Mouse (Mus musculus): ENCODE results near the gene Fstl4. TPM values are rescaled to one million over a fixed set of nuclear protein-coding genes. Genes with fewer than 3 reads are reported as not detected.

Gene Fstl4
- polyA plus RNA-seq, 1 experiment from 2014 or later: not detected

DNA sequence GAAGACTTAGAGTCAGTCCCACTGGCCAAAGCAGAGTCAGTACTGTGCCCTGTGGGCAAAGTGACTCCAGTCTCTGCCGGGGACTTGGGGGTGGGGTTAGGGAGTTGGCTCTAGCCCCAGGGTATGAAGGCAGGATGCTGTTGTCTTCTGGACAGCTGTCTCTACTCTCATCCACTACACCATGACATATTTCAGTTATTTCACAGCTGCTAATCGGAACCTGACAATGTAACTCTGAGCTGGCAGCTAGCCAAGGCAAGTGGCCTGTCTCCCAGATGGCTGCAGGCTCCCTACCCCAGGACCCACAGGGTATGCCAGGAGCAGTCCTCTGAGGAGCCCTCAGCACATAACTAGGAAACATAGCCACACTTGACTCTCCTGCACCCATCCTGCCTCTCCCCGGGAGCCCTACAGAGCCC, 334.4 kb downstream of the Fstl4 start:
- H3K27me3 ChIP-seq (ENCODE audit: insufficient read depth, low read length): no peaks in the 10 kb centered on the region
- ATAC-seq (no peak), DNase-seq (no peak)
- no peak overlapping the region for H3K9ac ChIP-seq (replicated peaks)
- TF ChIP-seq CTCF (IDR thresholded peaks at IDR 0.05; ENCODE audit: low read depth) (no peak), EP300 (IDR thresholded peaks at IDR 0.05; ENCODE audit: low read depth) (no peak)
- no peaks in the 10 kb centered on the region for H3K36me3 ChIP-seq (replicated peaks; ENCODE audit: insufficient read depth, low read length)
- no peaks in the 10 kb centered on the region for H3K9me3 ChIP-seq (ENCODE audit: low read length)
- H3K4me1 ChIP-seq (ENCODE audit: insufficient read depth): no peaks in the 10 kb centered on the region
- 75% methylated on average over 3 of the region's 3 CpGs for WGBS (ENCODE audit: insufficient replicate concordance)
- H3K4me3 ChIP-seq (ENCODE audit: low read depth, low read length): no peak overlapping the region
- no peak overlapping the region for H3K4me2 ChIP-seq (ENCODE audit: low read depth, low read length)
- no peak overlapping the region for H3K27ac ChIP-seq (ENCODE audit: low read depth)

DNA sequence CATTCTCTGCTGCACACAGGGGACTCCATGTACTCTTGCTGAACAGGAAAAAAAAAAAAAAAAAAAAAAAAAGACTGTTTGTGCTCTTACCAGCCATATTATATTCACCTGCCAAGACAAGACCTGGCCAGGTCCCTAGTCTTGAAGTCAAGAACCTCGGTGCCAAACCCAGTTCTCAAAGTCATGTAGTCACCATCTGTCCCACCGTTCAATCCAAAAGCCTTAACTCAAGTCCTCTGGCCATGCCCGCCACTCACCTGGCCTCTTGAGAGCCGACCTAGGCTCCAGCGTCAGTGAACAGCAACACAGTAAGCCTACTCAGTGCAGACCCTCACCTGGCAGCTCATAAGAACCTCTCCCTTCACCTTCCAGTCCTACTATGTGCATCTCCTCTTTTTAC, 334.9 kb downstream of the Fstl4 start:
- Histone ChIP-seq H3K27me3 (ENCODE audit: insufficient read depth, low read length) (no peaks in the 10 kb centered on the region), H3K27ac (ENCODE audit: low read depth) (no peak overlapping the region), H3K4me2 (ENCODE audit: low read depth, low read length) (no peak overlapping the region), H3K4me3 (ENCODE audit: low read depth, low read length) (no peak overlapping the region), H3K36me3 (replicated peaks; ENCODE audit: insufficient read depth, low read length) (no peaks in the 10 kb centered on the region), H3K9ac (replicated peaks) (no peak overlapping the region), H3K4me1 (ENCODE audit: insufficient read depth) (no peaks in the 10 kb centered on the region), H3K9me3 (ENCODE audit: low read length) (no peaks in the 10 kb centered on the region)
- DNase-seq (no peak), ATAC-seq (no peak)
- 80% methylated on average over 5 of the region's 5 CpGs for WGBS (ENCODE audit: insufficient replicate concordance)
- no peak for TF ChIP-seq CTCF (IDR thresholded peaks at IDR 0.05; ENCODE audit: low read depth)

DNA sequence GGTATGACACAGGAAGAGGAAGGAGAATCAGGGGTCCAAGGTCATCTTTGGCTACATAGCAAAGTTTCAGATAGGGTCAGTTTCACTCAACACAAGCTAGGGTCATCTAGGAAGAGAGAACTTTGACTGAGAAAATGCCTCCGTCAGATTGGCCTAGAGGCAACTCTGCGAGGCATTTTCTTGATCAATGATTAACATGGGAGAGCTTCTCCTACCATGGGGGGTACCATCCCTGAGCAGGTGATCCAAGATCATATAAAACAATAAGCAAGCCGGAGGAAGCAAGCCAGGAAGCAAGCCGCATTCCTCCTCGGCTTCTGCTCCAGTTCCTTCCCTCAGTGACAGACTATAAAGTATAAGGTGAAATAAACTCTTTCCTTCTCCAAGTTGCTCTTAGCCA, 337.3 kb downstream of the Fstl4 start:
- Histone ChIP-seq H3K9ac (replicated peaks) (no peak overlapping the region), H3K36me3 (replicated peaks; ENCODE audit: insufficient read depth, low read length) (no peaks in the 10 kb centered on the region), H3K4me3 (ENCODE audit: low read depth, low read length) (no peak overlapping the region), H3K9me3 (ENCODE audit: low read length) (no peaks in the 10 kb centered on the region), H3K4me1 (ENCODE audit: insufficient read depth) (no peaks in the 10 kb centered on the region), H3K27me3 (ENCODE audit: insufficient read depth, low read length) (no peaks in the 10 kb centered on the region), H3K4me2 (ENCODE audit: low read depth, low read length) (no peak overlapping the region), H3K27ac (ENCODE audit: low read depth) (no peak overlapping the region)
- ATAC-seq (no peak), DNase-seq (no peak)
- no peak for TF ChIP-seq EP300 (IDR thresholded peaks at IDR 0.05; ENCODE audit: low read depth)
- TF ChIP-seq CTCF (IDR thresholded peaks at IDR 0.05; ENCODE audit: low read depth): no peak
- WGBS (ENCODE audit: insufficient replicate concordance): 72% methylated on average over 5 of the region's 5 CpGs

DNA sequence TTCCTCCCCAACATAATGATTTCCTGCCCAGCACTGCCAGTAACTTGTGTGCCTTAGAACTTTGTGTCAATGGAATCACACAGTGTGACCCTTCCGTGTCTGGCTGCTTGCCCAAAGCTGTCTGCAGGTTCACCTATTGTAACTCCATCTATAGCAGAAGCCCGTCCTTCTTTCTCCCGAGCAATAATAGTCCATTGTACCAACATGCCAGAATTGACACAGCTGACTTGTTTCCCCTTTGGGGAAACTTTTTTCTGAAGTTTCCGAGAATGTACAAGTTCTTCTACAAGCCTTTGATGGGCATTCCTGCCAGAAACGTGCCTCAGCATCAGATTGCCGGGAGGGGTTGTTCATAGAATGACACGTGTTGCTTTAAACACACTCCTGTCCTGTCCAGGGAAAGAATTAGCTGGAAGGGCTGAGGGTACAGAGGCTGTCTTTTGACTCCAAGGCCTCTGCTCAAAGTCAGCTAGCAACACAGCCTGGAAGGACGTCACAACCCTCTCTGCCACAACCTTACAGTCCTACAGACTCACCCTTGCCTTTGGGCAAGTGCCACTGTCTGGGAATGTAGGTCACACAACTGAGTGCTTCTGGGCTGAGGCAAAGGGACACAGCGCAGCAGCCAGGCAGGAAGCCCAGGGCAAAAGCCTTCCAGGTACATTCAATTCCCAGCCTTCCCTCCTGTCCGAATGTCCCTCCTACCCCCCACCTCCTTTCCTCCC, 339.3 kb downstream of the Fstl4 start:
- WGBS (ENCODE audit: insufficient replicate concordance): 66% methylated on average over 10 of the region's 10 CpGs
- DNase-seq: no peak
- H3K36me3 ChIP-seq (replicated peaks; ENCODE audit: insufficient read depth, low read length): no peaks in the 10 kb centered on the region

DNA sequence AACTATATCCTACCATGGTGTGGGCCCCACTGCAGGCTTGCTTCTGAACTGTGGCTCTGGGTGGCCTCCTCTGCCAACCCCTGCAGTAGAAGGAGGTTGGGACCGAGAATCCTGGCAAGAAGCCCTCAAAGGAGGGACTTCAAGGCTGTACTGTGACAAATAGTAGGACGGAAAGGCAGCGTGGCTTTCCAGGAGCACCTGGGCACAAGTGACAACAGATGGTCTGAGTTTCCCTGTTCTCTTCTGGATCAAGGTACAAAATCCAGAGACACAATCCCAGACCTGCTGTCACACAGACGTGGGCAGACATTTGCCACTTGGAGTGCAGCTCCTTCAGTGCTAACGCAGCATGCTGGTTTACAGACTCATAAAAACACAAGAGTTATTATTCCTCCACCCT, 343.3 kb downstream of the Fstl4 start:
- Histone ChIP-seq H3K9ac (replicated peaks) (no peak overlapping the region), H3K9me3 (ENCODE audit: low read length) (no peaks in the 10 kb centered on the region), H3K27me3 (ENCODE audit: insufficient read depth, low read length) (no peaks in the 10 kb centered on the region), H3K4me2 (ENCODE audit: low read depth, low read length) (no peak overlapping the region), H3K4me3 (ENCODE audit: low read depth, low read length) (no peak overlapping the region), H3K36me3 (replicated peaks; ENCODE audit: insufficient read depth, low read length) (no peaks in the 10 kb centered on the region), H3K27ac (ENCODE audit: low read depth) (no peak overlapping the region), H3K4me1 (ENCODE audit: insufficient read depth) (no peaks in the 10 kb centered on the region)
- ATAC-seq: no peak
- DNase-seq: no peak
- no peak for TF ChIP-seq CTCF (IDR thresholded peaks at IDR 0.05; ENCODE audit: low read depth)
- no peak for TF ChIP-seq EP300 (IDR thresholded peaks at IDR 0.05; ENCODE audit: low read depth)
- WGBS (ENCODE audit: insufficient replicate concordance): 76% methylated on average over 5 of the region's 5 CpGs

More for the DNA sequence above, 339.3 kb downstream of the Fstl4 start:
- Histone ChIP-seq H3K9ac (replicated peaks) (no peak overlapping the region), H3K9me3 (ENCODE audit: low read length) (no peaks in the 10 kb centered on the region), H3K27me3 (ENCODE audit: insufficient read depth, low read length) (no peaks in the 10 kb centered on the region), H3K4me2 (ENCODE audit: low read depth, low read length) (no peak overlapping the region), H3K27ac (ENCODE audit: low read depth) (no peak overlapping the region), H3K4me1 (ENCODE audit: insufficient read depth) (no peaks in the 10 kb centered on the region), H3K4me3 (ENCODE audit: low read depth, low read length) (no peak overlapping the region)
- no peak for ATAC-seq
- TF ChIP-seq EP300 (IDR thresholded peaks at IDR 0.05; ENCODE audit: low read depth) (no peak), CTCF (IDR thresholded peaks at IDR 0.05; ENCODE audit: low read depth) (no peak)

DNA sequence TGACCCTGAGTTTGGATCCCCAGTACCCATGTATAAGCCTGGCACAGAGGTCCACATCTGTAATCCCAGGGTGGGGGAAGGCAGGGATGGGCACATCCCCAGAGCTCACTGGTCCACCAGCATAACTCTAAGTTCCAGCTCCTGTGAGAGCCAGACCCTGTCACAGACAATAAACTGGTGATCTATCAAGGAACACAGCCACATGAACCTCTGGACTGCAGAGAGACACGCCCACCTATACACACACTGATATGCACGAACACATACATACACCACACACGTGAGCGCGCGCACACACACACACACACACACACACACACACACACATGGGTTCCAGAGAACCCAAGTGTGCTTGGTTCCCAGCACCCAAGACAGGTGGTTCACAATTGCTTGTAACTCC, 344.4 kb downstream of the Fstl4 start:
- ATAC-seq: no peak
- Histone ChIP-seq H3K4me3 (ENCODE audit: low read depth, low read length) (no peak overlapping the region), H3K4me2 (ENCODE audit: low read depth, low read length) (no peak overlapping the region), H3K36me3 (replicated peaks; ENCODE audit: insufficient read depth, low read length) (no peaks in the 10 kb centered on the region), H3K27me3 (ENCODE audit: insufficient read depth, low read length) (no peaks in the 10 kb centered on the region), H3K27ac (ENCODE audit: low read depth) (no peak overlapping the region), H3K9me3 (ENCODE audit: low read length) (no peaks in the 10 kb centered on the region), H3K9ac (replicated peaks) (no peak overlapping the region), H3K4me1 (ENCODE audit: insufficient read depth) (no peaks in the 10 kb centered on the region)
- no peak for TF ChIP-seq CTCF (IDR thresholded peaks at IDR 0.05; ENCODE audit: low read depth)
- no peak for TF ChIP-seq EP300 (IDR thresholded peaks at IDR 0.05; ENCODE audit: low read depth)
- 74% methylated on average over 6 of the region's 6 CpGs for WGBS (ENCODE audit: insufficient replicate concordance)
- DNase-seq: no peak

Measured in liver, postnatal 0 days (tissue).